ENCODE assay signal across 8 mouse cellular contexts in the genomic region with DNA sequence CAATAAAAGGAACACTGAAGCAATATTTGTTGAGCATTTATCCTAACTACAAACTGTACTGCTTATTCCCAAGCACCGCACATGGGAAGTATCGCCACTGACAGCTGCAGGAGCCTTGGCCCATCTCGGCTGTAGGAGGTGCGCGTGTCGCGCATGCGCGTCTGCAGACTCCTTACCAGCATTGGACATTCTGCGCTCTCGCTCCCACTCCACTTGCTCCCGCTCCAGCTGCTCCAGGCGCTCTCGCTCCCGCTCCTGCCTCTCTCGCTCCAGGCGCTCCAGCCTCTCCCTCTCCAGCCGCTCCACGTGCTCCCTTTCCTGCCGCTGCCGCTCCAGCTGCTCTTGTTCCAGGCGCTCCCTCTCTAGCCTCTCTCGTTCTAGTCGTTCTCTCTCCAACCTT.
DNase-seq lines count a peak whose midpoint lies in the region; ATAC-seq and TF ChIP-seq lines count a peak whose summit lies in the region.
"Had no signal": no experiment of that assay in that cellular context is flagged by ENCODE, and none has a peak within 500 bp of the region (broad histone marks: within the 10 kb centered on the region; RNA-seq: fewer than 3 reads in every experiment).

No protein-coding gene starts in this region.

- no peaks in the 10 kb centered on the region for H3K27me3 ChIP-seq in embryonic facial prominence, embryonic 14.5 days (replicated peaks; ENCODE audit: control insufficient read depth, insufficient read depth, low read length)
- H3K27me3 ChIP-seq: midbrain, embryonic 12.5 days had no signal

- H3K9ac ChIP-seq in embryonic facial prominence, embryonic 14.5 days (ENCODE audit: low read depth, low read length): no peak overlapping the region
- H3K9ac ChIP-seq: midbrain, embryonic 12.5 days had no signal

- TF ChIP-seq CTCF in lung, adult 2 months (IDR thresholded peaks at IDR 0.05; ENCODE audit: insufficient read depth, low read length): no peak

- 0 out of 2 replicates have a peak, but pooled peaks have one; percentile 41 for ATAC-seq in embryonic facial prominence, embryonic 14.5 days (ENCODE audit: low read depth)
- ATAC-seq in erythroid progenitor cell, adult 5-6 weeks (replicated peaks; ENCODE audit: low FRiP score, poor library complexity, severe bottlenecking): no peak

- peak; percentile 13 for DNase-seq in lung, postnatal 10 days
- no peak for DNase-seq in lung, adult 2 months
- DNase-seq in embryonic facial prominence, embryonic 14.5 days (ENCODE audit: low spot score): peak; percentile 72
- peak; percentile 17 for DNase-seq in heart, postnatal 25 days (ENCODE audit: low spot score)
- peak; percentile 17 for DNase-seq in left cerebral cortex, postnatal 4 days
- DNase-seq in skeletal muscle tissue, adult 2 months (ENCODE audit: low read depth, low spot score): peak; percentile 59

- H3K27ac ChIP-seq in embryonic facial prominence, embryonic 14.5 days (replicated peaks; ENCODE audit: low read depth, low read length): no peak overlapping the region
- H3K27ac ChIP-seq: midbrain, embryonic 12.5 days had no signal

- 87% methylated on average over 24 of the region's 24 CpGs for WGBS in lung, adult 2 months
- WGBS in embryonic facial prominence, embryonic 14.5 days: 81% methylated on average over 24 of the region's 24 CpGs

- no peaks in the 10 kb centered on the region for H3K9me3 ChIP-seq in embryonic facial prominence, embryonic 14.5 days (ENCODE audit: control insufficient read depth, low read length)
- H3K9me3 ChIP-seq: midbrain, embryonic 12.5 days had no signal

- intact Hi-C loops in heart, postnatal 25 days (cut with DNase I): no loop called here
- intact Hi-C loops in left cerebral cortex, postnatal 4 days (cut with DNase I): loop anchor here (10.0 kb wide), 1 partner anchor 91 kb away; the partner anchor contains the start of gene Enah

- no peak overlapping the region for H3K4me3 ChIP-seq in lung, adult 2 months (replicated peaks; ENCODE audit: extremely low read depth, low read depth, low read length)
- H3K4me3 ChIP-seq in embryonic facial prominence, embryonic 14.5 days (ENCODE audit: low read depth, low read length): no peak overlapping the region
- H3K4me3 ChIP-seq: midbrain, embryonic 12.5 days had no signal

- peaks cover 33% of the 10 kb centered on the region for H3K36me3 ChIP-seq in embryonic facial prominence, embryonic 14.5 days (ENCODE audit: control insufficient read depth, insufficient read depth, low read length)

- no peak for TF ChIP-seq POLR2A in lung, adult 2 months (IDR thresholded peaks at IDR 0.05; ENCODE audit: borderline replicate concordance, extremely low read depth, low read depth, low read length)

- H3K4me1 ChIP-seq in lung, adult 2 months (ENCODE audit: control insufficient read depth, insufficient read depth, low read length): no peaks in the 10 kb centered on the region
- H3K4me1 ChIP-seq in embryonic facial prominence, embryonic 14.5 days (ENCODE audit: control insufficient read depth, insufficient read depth, low read length): no peaks in the 10 kb centered on the region
- H3K4me1 ChIP-seq: midbrain, embryonic 12.5 days had no signal

- no peak overlapping the region for H3K4me2 ChIP-seq in embryonic facial prominence, embryonic 14.5 days (ENCODE audit: low read depth, low read length)
- H3K4me2 ChIP-seq: midbrain, embryonic 12.5 days had no signal
